Mouse (Mus musculus) monocyte, adult 2 months (primary cell): ENCODE data around the gene Cd302.

ENCODE experiments used
- DNase-seq, 2 experiments: peaks; one replicate each; pipeline ENCODE4 v3.0.0; 2022; ENCODE audit warnings: low spot score in 2 of 2, low read depth in 1 of 2

Cd302 gene

DNA sequence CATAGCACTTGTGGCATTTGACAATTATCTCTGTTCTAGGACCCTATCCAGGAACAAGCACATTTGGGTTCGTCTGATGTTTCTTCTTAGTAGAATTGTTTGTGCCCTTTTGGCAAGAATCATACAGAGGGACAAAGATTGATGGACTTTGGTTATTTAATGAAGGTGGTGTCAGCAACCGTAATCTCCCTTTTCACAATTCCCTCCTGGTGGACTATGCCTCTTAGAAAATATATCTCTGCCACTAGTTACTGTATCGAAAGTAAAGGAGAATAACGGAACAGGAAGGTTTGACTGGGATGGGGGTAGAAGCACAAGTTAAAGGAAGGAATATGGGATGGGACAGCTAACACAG lies at the start of gene Cd302:
Gene Cd302 (minus strand): TSS at position 22 of the 355 bp plus-strand sequence.
- no peak for DNase-seq

DNA sequence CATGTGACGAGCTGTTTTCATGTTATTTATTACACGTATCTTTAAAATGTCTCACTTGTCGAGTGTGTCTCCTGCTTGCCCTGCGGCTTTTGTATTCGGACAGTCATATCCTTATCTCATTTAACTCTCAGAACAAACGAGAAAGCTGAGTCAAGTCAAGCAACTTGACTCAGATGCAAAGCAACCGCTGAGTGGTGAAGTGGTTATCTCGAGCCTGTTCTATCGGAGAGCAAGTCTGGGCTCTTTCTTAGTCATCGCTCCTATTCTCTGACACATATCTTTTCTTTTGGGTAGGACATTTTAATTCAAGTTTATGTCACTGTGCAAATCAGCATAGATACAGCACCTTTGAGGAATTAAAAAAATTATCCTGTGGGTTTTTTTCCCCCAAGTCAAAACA lies 44.4 kb upstream of the Cd302 start:
- no peak for DNase-seq

DNA sequence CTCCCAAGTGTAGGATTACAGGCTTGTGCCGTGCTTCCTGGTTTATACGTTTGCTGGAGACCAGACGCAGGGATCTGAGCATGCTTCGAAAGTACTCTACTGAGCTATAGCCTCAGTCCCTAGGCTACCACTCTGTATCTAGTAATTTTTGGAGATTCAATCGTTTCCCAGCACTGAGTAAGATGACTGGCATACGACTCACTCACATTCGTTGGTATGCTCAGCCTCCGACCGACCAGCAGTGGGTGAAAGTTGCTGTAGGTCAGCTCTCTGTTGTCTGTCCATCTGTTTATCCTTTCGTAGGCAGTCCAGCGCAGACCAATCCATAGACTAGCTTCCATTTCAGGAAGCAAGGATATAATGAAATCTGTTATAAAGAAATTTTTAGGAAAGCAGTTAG lies 43.3 kb upstream of the Cd302 start:
- no peak for DNase-seq

DNA sequence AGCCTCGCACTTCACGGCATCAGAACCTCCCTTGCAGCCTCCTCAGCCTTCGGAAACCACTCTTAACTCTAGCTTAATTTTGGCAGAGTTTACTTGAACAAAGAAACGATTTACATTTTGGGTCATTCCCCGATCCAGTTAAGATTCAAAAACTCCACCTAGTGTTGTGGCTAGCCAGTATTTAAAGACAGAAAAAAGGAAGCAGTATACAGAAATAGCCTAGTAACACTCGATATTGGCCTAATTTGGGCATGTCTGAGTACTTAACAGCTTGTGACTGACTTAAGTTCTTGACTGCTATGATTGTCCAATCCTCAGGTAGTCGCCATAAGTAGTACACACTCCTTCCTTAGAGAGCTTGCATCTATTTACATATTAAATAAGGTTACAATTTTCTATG lies 42.7 kb upstream of the Cd302 start:
- no peak for DNase-seq

DNA sequence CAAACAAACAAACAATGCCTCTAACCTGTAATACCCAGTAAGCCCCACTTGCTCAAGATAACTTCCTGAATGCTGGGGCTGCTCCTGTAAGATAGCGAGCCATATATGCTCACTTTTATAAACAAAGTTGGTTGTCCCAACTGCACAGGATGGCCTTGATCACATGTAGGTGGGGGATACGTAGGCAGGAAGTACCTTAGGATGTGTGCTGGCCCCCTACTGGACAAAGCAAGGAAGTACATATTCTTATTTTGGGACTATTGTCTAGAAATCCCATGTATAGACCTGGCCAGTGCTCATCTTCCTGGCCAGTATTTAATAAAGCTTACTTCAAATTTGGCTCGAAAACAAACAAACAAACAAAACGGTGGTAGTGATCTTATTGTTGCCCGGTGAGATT lies 39.1 kb upstream of the Cd302 start:
- no peak for DNase-seq

DNA sequence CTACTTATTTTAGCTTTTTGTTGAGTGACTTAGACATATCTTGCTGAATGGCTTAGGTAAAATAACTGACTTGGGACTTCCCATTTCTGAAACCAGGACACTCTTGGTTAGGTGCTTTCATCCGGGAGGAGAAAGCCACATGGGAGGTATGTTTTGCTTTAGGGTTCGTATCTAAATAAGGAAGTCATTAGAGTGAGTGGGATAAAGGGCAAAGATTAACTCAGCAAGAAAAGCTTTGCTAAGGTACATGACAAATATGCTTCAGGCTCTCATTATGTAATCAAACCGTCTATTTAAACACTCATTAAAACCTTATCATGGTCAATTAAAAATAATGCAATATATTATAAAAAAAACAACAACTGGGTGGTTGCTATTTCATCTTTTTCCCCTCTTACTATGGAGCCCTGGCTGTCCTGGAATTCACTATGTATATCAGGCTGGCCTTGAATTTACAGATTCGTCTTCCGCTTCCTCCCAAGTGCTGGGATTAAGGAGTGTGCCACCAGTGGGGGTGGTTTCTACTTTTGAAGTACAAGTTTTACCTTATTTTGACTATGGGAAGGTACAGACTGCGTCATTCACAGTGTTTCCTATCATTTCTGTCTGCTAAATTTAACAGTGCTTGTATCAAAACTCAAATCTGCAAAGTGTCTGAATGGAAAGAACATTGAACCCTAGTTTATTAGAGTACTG lies 37.9 kb upstream of the Cd302 start:
- no peak for DNase-seq

DNA sequence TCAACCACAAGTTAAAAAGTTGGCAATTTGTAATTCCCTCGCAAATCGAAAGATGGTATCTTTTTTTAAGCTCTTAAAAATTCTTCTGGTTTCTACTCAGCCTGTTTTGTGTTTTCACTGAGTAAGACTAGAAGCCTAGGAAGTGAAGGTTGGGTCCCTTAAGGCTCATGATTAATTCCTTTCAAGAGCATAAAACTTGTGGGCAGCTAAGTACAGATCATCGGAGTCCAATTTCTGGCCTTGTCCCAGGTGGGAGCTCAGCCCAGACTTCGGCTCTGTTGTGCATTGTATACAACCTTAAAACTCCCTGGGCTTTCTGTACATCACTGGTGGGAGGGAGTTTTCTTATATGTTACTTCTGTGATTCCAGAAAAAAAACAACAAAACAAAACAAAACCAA lies 19.5 kb upstream of the Cd302 start:
- no peak for DNase-seq

DNA sequence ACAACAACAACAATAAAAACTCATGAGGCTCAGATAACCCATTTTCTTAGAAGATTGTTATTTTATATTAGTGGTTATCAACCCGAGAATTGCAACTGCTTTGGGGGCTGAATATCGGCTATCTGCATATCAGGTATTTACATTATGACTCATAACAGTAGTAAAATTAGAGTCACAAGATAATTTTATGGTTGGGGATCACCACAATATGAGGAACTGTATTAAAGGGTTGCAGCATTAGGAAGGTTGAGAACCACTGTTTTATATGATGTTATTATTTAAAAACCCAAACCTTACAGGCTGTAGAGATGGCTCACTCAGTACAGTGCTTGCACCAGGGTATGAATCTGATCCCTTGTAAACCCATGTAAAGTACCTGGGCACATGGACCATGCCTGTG lies 15.0 kb upstream of the Cd302 start:
- DNase-seq, result no peak

DNA sequence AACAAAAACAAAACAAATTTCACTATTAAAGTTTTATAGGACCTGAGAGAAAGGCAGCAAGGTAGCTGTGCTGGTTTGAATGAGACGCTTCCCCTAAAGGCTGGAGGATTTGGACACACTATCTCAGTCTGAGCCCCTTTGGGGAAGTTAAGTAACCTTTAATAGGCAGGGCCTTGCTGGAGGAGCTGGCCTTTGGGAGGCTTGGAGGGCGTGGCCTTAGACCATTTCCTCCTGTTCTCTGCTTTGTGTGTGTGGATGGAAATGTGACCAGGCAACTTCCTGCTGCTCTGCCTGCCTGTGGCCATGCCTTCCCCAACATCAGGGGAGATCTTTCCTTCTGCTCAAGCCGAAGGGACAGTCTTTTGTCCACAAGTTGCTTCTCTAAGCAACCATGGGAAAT lies 14.0 kb upstream of the Cd302 start:
- peak; percentile 50 to 54 for DNase-seq

DNA sequence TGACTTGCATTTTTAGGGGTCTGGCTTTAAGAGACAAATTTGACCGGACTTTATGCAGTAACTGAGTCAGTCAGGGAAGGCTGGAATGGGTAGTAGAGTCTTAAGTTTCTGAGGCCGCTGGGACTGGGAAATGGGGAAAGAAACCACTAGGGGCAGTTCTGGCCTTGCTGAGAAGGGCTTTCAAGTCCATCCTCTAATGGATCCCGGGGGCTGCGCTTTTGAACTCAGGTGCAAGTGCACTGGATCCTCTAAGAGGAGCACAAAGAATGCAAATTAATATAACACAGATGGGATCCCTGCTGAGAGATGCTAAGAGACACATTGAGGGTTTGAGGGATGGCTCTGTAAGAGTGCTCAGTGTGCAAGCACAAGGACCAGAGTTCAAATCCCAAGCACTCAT lies 7.1 kb upstream of the Cd302 start:
- no peak for DNase-seq

DNA sequence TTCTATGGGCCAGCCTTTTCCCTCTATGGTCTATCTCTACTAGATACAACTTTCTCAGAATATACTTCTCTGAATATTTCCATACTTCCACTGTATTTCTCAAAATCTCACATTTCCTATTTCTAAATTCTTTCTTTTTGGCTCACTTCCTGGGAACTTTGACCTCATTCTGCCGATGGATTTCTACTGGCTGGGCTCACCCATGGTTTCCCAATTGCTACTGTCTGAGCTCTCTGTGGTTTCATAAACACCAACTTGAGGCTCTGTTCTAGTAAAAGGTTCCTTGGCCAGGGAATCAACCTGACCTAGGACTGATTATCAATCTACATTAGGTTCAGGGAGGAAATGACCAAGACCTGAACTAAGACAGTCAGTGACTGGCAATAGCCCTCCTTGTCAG lies 5.2 kb upstream of the Cd302 start:
- DNase-seq, result no peak

DNA sequence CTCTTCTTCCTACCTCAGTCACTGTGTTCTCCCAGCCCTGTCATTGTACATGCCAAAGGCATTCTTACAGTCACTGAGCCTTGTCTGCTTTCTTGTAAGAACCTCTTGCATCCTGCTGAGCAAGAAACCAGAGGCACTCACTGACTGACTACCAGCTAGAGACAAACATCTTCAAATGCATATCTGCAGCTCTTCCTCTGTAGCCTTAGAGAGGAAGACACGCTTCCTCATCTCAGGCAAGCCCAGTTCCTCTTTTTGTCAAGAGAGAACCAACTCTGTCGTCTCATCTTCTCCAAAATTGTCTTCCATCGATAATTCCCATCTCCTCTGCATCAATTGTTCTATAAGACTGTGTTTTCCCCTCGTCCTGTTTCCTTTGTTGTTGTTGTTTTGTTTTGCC lies 4.3 kb upstream of the Cd302 start:
- DNase-seq, result peak; percentile 12 to 29

DNA sequence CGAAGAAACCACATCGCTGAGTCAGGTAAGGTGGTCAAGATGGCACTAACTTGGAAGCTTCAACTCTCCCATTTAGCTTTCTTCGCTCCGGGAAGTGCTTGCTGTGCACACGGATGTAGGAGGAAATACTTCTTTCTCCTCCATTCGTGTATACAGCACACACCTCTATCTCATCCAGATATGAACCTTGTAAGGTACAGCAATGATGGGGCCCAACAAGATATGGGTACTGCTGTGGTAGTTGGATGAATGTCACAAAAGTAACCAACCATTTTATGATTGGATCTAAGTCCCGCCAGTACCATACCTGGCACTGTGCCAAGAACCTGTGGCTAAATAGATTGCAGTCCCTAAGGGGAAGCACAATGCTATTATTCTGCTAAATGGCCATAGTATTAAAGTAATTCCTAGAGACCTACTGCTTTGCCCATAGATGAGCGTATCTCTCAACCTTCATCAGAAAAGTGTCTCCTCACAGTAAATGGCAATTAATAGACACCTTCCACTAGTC lies 874 bp upstream of the Cd302 start:
- DNase-seq, result no peak

DNA sequence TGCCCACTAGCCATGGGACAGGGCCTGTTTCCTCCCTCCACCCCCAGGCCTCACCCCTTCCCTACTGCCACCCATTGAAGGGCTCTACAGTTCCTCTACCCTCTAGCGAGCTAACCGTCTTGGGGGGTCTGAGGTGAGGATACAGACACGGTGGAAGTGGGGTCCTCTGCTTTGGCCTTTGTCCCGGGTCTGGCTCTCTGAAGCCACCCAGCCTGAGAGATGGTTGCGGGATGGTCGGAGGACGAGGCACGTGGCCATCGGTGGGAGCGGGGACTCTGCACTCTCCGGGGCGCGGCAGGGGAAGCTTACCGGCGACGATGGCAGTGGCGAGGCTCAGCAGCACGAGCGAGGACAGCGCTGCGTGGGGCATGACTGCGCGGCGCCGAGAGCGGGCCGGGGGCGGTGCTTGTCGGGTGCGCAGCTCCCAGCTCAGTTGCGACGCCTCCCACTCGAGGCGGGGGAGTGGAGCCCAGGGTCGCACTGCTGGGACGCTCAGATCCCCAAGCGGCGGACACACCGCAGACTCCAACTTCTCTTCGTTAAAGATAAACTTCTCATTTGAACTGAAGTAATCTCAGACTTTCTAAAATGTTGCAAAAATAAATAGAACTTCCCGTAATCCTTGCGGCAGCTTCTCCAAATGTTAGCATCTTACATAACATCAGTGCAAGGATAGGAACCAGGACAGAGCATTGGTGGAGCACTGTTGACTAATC lies 379 bp downstream of the Cd302 start:
- peak; percentile 47 to 67 for DNase-seq

DNA sequence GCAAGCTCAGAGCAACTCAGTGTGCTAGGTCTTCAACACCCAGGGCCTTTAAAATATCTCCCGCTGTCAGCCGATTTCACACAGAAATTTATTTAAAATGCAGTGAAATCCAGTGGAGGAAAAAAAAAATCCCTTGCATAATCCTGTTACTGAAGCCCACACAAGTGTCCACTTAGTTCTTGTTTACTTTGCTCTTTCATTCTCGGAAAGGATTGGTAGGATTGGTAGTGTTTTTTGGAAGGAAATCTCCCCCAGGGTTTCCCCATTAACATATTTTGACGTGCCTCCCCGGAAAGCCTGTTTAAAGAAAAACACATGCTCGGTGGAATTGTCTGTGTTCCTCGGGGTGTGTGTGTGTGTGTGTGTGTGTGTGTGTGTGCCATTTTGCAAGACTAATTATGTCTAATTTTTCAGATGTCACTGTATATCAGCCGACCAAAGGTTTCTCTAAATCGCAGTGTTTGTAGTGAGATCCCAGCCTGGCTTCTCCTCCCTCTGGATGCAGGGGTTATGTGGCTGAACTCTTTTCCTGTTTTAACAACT lies 1.0 kb downstream of the Cd302 start:
- no peak for DNase-seq

DNA sequence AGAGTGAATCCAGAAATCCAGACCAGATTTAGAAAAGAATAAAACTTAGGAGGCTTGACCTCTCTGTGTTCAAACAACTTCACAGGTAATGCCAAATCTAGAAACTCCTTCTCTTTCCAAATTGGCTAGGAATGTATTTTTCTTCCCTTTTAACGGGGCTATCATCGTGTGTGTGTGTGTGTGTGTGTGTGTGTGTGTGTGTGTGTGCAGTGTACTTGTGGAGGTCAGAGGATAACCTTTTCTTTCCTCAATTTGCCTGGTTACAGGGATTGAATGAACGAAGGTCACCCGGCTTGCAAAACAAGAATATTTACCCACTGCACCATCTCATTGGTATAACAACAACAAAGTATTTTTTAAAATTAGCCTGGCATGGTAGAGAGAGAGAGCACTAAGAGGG lies 1.7 kb downstream of the Cd302 start:
- DNase-seq, result no peak

DNA sequence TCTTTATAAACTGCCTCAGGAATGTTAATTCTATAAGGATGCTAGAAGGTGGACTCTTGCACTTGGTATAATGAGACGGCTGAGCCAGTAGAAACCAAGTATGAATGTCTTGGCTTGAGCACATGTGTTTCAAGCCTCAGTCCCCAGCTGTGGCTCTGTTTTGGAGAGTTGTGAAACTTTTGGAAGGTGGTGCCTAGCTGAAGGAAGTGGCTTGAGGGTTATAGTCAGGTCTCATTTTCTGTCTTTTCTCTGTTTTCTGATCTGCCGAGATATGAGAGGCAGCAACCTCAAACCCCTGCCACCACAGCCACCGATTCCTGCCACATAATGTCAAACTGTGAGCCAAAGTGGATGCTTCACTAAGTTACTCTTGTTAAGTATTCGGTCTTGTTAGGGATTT lies 5.7 kb downstream of the Cd302 start:
- no peak for DNase-seq

DNA sequence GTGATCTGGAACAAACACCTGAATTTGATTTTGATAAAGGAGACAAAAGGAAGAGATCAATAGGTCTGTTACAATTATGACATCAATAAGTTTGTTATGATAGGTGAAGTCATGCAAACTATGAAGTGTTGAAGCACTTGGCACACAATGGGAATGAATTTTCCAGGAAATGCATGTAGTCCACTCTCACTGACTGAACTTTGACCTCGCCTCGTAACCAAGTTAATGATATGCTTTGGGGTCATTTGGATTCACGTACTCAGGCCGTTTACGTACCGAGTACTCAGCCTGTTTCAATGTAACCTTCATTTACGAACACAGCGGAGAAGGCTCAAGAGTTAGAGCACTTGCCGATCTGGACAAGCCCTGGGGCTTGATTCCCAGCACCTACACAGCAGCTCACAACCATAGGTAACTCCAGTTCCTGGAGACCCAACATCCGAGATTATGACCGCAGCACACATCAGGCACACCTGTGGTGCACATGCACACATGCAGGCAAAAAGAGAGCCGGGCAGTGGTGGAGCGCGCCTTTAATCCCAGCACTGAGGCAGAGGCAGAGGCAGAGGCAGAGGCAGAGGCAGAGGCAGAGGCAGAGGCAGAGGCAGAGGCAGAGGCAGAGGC lies 14.3 kb downstream of the Cd302 start:
- DNase-seq, result no peak

DNA sequence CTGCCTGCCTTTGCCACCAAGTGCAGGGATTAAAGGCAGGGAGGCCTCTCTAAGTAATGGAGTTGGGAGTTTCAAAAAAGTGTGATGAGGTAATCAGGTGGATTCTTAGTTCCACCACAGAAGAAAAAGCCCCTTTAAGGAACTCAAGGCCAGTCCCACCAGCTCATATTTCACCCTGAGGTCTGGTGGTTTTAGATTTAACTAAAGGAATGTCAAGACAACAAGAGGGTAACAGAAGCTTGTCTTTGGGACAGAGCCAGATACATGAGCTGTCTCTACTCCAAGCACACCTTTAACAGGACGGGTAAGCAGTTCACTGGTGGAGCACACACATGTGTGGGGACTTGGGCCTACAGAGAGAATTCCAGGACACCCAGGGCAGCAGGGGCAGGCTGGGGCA lies 16.7 kb downstream of the Cd302 start:
- DNase-seq, result no peak

DNA sequence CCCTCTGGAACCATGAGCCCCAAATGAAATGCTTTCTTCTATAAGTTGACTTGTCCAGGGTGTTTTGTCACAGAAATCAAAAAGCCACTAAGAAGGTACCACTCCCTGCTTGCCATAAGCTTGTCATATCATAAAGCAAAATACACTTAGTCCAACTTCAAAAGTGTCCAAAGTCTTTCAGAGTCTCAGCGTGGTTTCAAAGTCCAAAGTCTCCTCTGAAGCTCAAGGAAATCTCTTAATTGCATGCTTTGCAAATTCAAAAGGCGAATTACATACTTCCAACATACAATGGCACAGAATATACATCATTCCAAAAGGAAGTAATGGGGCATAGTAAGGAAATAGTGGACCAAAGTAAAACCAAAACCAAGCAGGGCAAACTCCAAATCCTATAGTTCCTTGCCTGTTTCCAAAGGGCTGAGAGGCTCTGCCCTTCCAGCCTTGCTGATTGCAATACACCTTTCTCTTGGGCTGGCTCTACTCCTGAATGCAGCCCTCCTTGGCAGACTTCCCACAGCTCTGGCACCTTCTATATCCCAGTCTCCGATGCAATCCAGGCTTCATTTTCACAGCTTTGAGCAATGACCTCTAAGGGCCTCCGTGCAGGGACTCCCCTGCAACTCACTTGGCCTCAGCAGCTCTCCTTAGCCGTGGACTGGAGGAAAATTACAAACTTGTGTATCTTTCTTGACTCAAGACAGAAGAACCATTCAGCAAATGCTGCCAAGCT lies 23.5 kb downstream of the Cd302 start:
- DNase-seq, result no peak

DNA sequence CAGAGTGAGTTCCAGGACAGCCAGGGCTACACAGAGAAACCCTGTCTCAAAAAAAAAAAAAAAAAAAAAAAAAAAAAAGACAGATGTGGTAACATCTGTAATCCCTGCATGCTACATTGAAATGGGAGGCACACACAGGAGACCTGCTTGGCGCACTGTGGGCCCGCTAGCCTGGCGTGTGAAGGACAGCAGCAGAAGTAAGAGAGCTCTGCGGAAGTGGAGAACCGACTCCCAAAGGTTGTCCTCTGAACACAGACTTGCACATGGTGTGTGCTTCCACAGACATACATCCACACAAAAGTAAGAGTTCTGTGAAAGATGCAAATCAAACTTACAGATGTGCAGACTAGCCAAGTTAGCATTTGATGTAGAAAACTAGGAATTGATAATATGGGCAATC lies 25.1 kb downstream of the Cd302 start:
- no peak for DNase-seq

DNA sequence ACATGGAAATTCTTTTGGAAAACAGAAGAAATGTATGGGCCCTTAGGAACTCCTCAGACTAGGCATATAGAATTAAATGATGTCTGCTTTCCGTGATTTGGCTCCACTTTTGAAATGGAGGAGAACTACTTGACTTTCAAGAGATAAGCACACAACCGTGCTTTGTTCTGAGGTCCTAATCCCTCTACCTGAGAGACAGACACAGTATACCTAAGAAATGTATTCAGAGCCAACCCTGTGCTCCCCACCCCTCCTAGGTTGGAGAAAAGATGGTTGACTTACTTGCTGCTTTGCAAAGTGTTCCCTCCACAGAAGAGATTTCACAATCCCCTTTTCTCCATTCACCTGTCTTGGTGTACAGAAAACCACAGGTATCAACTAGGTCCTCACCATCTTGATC lies 27.5 kb downstream of the Cd302 start:
- no peak for DNase-seq
